Mouse (Mus musculus): ENCODE results near the gene Lsamp.

Gene Lsamp

DNA sequence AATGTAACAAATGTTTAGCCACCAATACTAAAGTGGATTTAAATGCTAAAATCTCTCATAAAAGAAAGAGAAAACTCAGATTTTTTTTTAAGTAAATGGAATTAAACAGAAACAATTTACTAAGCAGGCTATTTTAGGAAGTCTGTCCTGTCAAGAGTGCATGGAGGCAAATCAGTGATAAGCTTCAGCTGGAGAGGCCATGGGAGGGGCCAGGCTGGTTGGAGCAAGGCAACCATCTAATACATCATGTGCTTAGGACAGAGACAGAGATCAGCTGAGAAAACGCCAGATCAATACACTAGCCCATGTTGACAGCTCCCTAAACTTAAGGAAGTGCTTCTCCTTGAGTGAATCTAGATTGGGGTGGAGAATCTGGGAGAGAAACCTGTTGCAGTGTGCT, 1793.4 kb downstream of the Lsamp start:
- DNase-seq (ENCODE audit: low spot score): no peak

GRCm38 (mm10) chr16:41785600-41785999, 1801.4 kb downstream of the Lsamp start:
- DNase-seq (ENCODE audit: low spot score): no peak

GRCm38 (mm10) chr16:41786704-41787103, 1802.5 kb downstream of the Lsamp start:
- no peak for DNase-seq (ENCODE audit: low spot score)

DNA sequence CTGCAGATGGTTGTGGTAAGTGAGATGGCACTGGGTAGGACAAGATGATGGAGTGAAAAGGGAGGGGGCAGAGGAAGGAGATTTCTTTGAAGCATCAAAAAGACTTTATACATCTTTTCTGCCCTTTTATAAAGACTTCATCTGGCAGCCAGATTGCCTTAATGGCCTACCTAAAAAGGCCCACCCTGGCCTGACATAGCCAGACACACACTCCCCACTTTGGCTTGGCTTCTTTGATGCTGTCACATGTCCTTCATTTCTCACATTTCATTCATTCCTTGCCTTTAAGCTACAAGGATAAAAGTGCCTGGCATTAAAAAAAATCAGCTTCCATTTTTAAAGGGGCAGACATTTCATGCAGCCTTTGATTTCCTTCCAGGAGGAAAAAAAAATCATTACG, 1803.0 kb downstream of the Lsamp start:
- no peak for DNase-seq (ENCODE audit: low spot score)

GRCm38 (mm10) chr16:41790016-41790415, 1805.9 kb downstream of the Lsamp start:
- no peak for DNase-seq (ENCODE audit: low spot score)

DNA sequence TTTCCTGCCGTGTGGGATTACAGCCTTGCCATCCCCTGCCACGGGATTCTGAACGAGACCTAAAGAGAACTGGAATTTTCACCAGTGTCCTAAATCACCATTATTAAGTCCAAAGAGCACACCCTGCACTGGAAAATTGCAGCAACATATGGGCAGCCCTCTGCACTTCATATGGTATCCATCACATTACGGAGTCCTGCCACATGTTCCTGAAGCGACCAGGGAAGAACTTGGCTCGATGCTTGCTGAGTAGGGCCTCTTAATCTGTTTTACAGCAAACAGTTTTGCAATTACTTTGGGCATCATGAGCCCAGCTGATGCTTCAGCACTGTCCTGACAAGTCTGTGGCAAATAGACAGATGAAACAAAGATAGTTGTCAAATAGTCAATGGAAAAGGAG, 1836.2 kb downstream of the Lsamp start:
- no peak for DNase-seq (ENCODE audit: low spot score)

GRCm38 (mm10) chr16:41826899-41827604, 1842.9 kb downstream of the Lsamp start:
- no peak for DNase-seq (ENCODE audit: low spot score)

DNA sequence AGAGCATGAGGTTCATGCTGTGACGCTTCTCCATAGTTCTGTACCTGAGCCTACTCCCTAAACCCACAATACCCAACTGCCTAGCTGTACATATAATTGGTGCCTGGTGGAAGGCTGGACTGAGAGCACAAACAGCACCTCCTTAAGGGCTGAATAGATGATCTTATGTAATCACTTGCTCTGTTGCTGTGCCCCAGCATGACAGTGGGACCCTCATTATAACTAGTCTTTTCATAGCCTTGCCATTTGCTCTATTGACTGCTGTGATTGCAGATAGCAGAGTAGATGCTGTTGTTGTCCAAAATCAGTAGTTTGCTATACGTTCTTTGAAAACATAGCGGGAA, 1843.4 kb downstream of the Lsamp start:
- DNase-seq (ENCODE audit: low spot score): no peak

- no peak for DNase-seq (ENCODE audit: low spot score)
These were observed 1850.5 kb downstream of the Lsamp start for GRCm38 (mm10) chr16:41834637-41835036.

DNA sequence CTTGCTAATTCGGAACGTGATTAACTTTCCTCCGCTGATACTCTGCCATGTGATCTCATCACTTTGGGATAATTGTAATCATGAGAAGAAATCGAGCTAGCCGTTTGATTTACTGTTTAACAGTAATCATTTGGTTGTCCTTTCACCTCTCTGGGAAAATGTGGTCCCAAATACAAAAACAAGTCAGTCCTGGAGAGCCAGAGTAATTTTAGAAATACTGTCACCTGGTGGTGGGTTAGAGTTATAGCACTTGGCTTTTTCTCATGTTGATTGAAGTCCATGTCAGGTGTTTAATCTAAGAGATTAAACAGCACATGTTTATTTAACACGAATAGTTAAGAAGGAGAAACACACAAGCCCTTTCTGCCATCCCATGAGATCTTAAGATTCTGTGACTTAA, 1851.6 kb downstream of the Lsamp start:
- no peak for DNase-seq (ENCODE audit: low spot score)

- DNase-seq (ENCODE audit: low spot score): no peak
These were observed 1855.7 kb downstream of the Lsamp start for GRCm38 (mm10) chr16:41839751-41840404.

DNA sequence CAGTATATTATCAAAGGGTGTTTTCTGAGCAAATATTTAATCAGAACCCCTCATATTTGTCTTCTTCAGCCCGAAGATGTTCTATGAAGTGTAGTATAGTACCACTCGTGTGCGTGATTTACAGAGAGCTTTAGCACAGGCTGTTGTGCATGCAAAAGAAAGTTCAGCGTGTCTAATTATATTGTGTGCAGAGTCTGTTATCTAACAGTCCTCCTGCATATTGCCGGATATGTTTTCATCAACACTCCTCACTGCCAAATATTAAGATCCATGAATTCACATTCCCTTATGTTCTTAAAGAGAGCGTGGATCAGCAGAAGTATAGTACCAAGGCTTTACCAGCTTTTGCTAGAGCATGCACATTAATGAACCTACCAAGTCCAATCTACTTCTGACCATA, 1862.7 kb downstream of the Lsamp start:
- DNase-seq (ENCODE audit: low spot score): no peak

GRCm38 (mm10) chr16:41871917-41872593, 1887.9 kb downstream of the Lsamp start:
- DNase-seq (ENCODE audit: low spot score): no peak

- DNase-seq (ENCODE audit: low spot score): no peak
These were observed 1904.5 kb downstream of the Lsamp start for GRCm38 (mm10) chr16:41888546-41889165.

DNA sequence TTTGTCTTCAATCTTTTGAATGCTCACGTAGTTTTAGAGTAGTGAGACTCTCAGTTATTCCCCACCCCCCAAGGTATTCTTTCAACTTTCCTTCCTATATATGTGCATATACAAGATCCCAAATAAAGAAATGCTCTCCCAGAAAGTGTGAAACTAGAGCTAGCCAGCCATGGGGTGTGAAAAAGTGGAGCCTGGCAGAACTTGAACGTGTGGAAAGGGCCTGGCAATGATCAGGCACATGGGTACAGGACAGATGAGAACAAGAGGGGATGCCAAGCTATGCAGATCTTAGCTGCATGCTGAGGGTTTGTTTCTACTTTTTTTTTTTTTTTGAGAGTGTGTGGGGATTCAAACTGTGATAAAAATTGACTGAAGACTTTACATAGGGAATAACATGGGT, 1916.6 kb downstream of the Lsamp start:
- DNase-seq (ENCODE audit: low spot score): no peak

GRCm38 (mm10) chr16:41903654-41904053, 1919.5 kb downstream of the Lsamp start:
- DNase-seq (ENCODE audit: low spot score): no peak

GRCm38 (mm10) chr16:41912584-41913193, 1928.5 kb downstream of the Lsamp start:
- no peak for DNase-seq (ENCODE audit: low spot score)

GRCm38 (mm10) chr16:41913346-41913745, 1929.2 kb downstream of the Lsamp start:
- DNase-seq (ENCODE audit: low spot score): no peak

GRCm38 (mm10) chr16:41916342-41916741, 1932.2 kb downstream of the Lsamp start:
- no peak for DNase-seq (ENCODE audit: low spot score)

- no peak for DNase-seq (ENCODE audit: low spot score)
These were observed 1933.1 kb downstream of the Lsamp start for GRCm38 (mm10) chr16:41917057-41917821.

DNA sequence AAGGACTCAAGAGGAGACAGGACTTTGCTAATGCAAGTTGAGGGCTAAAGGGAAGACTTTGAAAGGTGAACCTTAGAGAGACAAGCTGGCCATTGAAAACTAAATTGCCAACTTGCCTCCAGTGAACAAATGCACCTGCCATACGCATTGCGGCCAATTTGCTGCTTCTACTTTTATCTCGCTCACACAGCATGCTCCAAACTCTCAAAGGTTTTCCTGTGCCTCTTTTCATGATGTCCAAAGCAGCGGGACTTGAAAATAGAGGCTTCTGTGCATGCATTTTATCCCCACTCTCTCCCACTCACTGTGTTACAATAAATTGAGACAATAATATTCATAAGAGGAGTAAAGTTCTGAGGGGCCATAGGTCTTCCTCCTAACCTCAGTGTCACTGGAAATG, 1945.4 kb downstream of the Lsamp start:
- DNase-seq (ENCODE audit: low spot score): no peak

GRCm38 (mm10) chr16:41935701-41936100, 1951.5 kb downstream of the Lsamp start:
- no peak for DNase-seq (ENCODE audit: low spot score)

Measured in adipocyte (in vitro differentiated cells).